Mouse (Mus musculus): ENCODE results near the gene Eprs. TPM values are rescaled to one million over a fixed set of nuclear protein-coding genes. Genes with fewer than 3 reads are reported as not detected.

Gene Eprs
- polyA plus RNA-seq, 1 experiment from 2014 or later, result 158 TPM

DNA sequence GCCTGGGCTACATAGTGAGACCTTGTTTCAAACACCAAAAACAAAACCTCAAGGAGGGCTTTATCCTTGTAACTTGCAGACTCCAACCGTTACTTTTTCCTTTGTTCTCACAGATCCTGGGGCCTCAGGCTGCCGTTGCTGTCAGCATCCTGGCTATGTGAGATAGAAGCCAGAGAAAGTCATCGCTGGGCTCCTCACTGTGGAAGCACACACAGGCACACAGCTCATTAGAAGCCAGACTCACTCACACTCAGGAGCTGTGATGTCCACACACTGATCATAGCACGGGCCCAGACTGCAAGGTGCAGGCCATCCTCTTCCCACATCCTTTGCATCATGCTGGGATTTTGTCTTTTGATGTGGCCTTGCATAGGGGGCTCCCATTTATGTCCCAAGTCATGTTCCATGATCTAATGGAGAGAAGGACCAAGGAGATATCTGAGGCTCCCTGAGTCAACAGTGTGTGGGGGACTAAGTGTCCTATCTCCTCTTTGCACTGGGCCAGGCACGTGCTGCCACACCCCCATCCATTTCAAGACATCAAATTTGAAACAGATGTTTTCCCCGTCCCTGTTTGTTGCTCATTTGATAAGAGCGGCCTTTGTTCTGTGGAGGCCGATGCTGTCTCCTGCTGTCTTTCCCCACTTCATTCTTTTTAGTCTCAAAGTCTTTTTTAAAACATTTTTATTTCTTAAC is 109.3 kb downstream of the Eprs start:
- Histone ChIP-seq H3K4me2 (ENCODE audit: low read depth, low read length) (no peak overlapping the region), H3K9me3 (ENCODE audit: control insufficient read depth, low read length) (no peaks in the 10 kb centered on the region), H3K27me3 (ENCODE audit: control insufficient read depth, insufficient read depth, low read length) (no peaks in the 10 kb centered on the region), H3K36me3 (ENCODE audit: control insufficient read depth, insufficient read depth, low read length) (no peaks in the 10 kb centered on the region), H3K9ac (replicated peaks; ENCODE audit: low read depth, low read length) (no peak overlapping the region), H3K4me1 (ENCODE audit: control insufficient read depth, insufficient read depth, low read length) (no peaks in the 10 kb centered on the region), H3K4me3 (ENCODE audit: low read depth, low read length) (no peak overlapping the region), H3K27ac (ENCODE audit: low read depth, low read length) (no peak overlapping the region)
- no peak for ATAC-seq (ENCODE audit: low read depth)
- 65% methylated on average over 8 of the region's 8 CpGs for WGBS

DNA sequence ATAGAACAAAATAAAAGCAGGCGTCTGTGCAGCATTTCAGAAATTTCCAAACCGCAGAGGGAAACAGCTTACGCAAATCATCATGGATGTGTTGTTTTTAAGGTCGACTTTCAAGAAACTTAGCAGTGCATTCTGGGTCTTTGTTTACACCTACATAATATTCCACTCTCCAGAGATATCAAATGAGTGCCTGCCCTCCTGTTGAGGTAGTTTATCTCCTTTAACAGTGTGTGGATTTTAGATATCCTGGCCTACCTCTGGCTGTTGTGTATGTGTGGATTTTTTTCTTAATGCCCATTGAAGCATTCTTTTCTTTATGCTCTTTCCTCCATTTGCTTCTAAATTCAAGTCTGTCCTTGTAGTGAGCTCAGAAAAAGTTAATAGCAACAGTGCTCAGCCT is 109.9 kb downstream of the Eprs start:
- no peak overlapping the region for H3K27ac ChIP-seq (ENCODE audit: low read depth, low read length)
- no peak overlapping the region for H3K9ac ChIP-seq (replicated peaks; ENCODE audit: low read depth, low read length)
- WGBS, result 85% methylated on average over 4 of the region's 4 CpGs
- H3K9me3 ChIP-seq (ENCODE audit: control insufficient read depth, low read length), result no peaks in the 10 kb centered on the region
- no peak for ATAC-seq (ENCODE audit: low read depth)
- no peaks in the 10 kb centered on the region for H3K36me3 ChIP-seq (ENCODE audit: control insufficient read depth, insufficient read depth, low read length)
- no peak overlapping the region for H3K4me2 ChIP-seq (ENCODE audit: low read depth, low read length)
- H3K4me1 ChIP-seq (ENCODE audit: control insufficient read depth, insufficient read depth, low read length), result no peaks in the 10 kb centered on the region
- no peaks in the 10 kb centered on the region for H3K27me3 ChIP-seq (ENCODE audit: control insufficient read depth, insufficient read depth, low read length)
- H3K4me3 ChIP-seq (ENCODE audit: low read depth, low read length), result no peak overlapping the region

DNA sequence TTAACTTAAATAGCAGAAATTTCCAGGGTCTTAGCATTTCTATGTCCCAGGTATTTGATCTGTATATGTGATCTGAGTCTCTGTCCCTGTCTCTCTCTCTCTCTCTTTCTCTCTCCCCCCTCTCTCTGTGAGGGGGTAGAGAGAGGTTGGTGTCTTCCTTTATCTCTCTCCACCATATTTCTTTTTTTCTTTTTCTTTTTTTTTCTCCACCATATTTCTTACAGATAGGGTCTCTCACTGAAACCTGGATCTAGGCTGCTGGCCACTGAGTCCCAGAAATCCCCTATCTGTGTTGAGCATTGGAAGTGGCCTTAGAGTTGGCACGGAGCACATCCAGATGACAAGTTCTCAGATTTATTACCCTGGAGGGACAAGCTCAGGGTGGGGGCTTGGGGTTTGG is 110.6 kb downstream of the Eprs start:
- H3K27ac ChIP-seq (ENCODE audit: low read depth, low read length), result no peak overlapping the region
- no peak overlapping the region for H3K4me2 ChIP-seq (ENCODE audit: low read depth, low read length)
- no peaks in the 10 kb centered on the region for H3K9me3 ChIP-seq (ENCODE audit: control insufficient read depth, low read length)
- H3K27me3 ChIP-seq (ENCODE audit: control insufficient read depth, insufficient read depth, low read length), result no peaks in the 10 kb centered on the region
- no peak overlapping the region for H3K4me3 ChIP-seq (ENCODE audit: low read depth, low read length)
- WGBS, result 90% methylated on average over 1 of the region's 1 CpGs
- no peak for ATAC-seq (ENCODE audit: low read depth)
- no peak overlapping the region for H3K9ac ChIP-seq (replicated peaks; ENCODE audit: low read depth, low read length)
- no peaks in the 10 kb centered on the region for H3K4me1 ChIP-seq (ENCODE audit: control insufficient read depth, insufficient read depth, low read length)
- H3K36me3 ChIP-seq (ENCODE audit: control insufficient read depth, insufficient read depth, low read length), result no peaks in the 10 kb centered on the region

MicroRNAs encoded within 50 kb of the gene (microRNA counts, 519-probe panel; counts per million panel counts)
- microRNA mmu-miR-194, result 3,155 counts per million, percentile 23 among the panel's probes with 10 or more counts

Small RNAs within 50 kb of the gene (microRNA-seq; reads per million reads assigned to microRNA genes)
- not detected for gene Mir194-1
- gene Mir215, result 0.85 reads per million

Other genes starting within 250 kb of the Eprs start
- gene Rab3gap2, start 158.9 kb upstream of the Eprs start, polyA plus RNA-seq (2014; fragmentation: Nextera tagmentation; extraction: Ambion mirVana), result 31.5 and 34.9 TPM in 2 replicates
- gene Iars2, start 33.6 kb upstream of the Eprs start, polyA plus RNA-seq (2014; fragmentation: Nextera tagmentation; extraction: Ambion mirVana), result 19.7 and 22.9 TPM in 2 replicates
- gene Bpnt1, start 30.9 kb upstream of the Eprs start, polyA plus RNA-seq (2014; fragmentation: Nextera tagmentation; extraction: Ambion mirVana), result 56.6 and 61.9 TPM in 2 replicates
- gene Slc30a10, start 91.8 kb downstream of the Eprs start, polyA plus RNA-seq (2014; fragmentation: Nextera tagmentation; extraction: Ambion mirVana), result 5.8 and 6.3 TPM in 2 replicates

Data from neural tube, embryonic 14.5 days (tissue).